Mouse (Mus musculus) thymus, postnatal 10 days (tissue): ENCODE measurements around the gene Bmp2k.

Experiments
- DNase-seq, 2 experiments: peaks; one replicate each; pipeline ENCODE4 v3.0.0; 2021; ENCODE audit warnings: low spot score in 2 of 2

Bmp2k gene

DNA sequence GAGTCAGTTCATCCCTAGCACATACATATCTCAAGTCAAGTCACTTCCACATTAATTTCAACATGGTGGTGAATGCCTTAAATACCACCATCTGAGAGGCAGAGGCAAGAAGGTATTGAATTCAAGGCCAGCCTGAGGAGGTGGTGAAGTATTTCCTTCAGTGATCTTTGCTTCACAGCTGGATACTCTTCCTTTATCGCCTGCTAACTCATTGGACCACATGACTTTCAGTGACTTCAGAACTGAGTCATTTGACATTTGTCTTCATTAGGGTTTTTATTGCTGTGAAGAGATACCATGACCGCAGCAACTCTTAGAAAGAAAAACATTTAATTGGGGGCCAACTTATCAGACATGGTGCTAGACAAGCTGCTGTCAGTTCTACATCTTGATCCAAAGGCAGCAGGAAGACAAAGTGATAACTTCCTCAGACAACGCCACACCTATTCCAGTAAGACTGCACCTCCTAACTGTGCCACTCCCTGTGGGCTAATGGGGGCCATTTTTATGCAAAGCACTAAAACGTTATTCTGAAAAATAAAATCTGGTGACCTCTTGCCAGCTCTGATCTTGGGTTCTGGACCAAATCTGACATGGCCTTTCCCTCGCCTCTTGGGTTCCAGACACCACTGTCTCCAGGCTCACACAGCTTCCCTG, 24.9 kb upstream of the Bmp2k start:
- DNase-seq = no peak

DNA sequence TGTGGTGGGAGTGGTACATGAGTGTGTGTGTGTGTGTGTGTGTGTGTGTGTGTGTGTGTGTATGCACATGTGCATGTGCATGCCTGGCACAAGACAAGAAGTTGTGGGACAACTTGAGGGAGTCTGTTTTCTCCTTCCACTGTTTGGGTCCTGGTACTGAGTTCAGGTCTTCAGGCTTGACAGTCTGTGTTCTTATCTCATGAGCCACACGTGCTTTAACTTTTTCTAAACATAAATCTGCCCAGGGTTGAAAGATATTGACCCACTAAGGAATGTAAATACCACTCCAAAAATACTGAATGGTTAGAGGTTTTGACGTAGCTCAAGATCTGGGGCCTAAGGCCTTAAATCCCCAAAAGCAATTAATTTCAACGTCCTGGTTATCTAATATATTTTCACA, 23.8 kb upstream of the Bmp2k start:
- no peak for DNase-seq

DNA sequence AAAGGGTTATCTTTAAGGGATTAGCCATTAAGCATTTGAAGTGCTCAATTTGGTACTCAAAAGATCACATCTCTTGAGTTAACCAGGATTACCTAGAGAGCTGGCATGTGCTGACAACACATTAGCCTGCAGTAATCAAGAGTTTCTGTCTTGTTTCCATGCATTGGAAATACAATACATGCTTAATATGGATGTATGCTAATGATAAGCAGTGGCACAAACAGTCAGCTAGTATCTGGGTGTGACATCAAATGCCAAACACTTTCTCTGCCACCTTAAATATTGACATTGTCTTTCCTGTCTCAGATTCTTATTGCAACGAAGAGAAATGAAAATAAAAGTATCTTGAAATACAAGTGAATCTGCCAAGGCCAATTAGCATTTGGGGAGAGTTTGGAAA, 22.8 kb upstream of the Bmp2k start:
- no peak for DNase-seq

DNA sequence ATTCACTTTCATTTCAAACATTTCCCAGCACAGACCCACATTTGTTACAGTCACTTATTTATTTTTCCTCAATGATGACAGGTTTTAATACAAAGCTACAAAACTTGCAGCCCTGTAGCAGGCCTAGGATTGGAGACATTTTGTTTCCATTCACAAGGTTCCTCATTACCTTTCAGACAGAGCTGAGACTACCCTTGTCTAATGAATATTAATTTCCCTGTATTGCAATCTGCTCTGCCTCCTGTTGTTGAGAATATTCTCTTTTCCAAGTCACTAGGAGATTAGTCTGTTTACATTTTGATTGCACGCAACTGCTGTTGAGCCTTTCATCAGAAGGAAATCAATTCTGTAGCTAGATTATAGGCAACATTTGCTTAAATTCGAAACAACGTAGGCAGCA, 22.4 kb upstream of the Bmp2k start:
- no peak for DNase-seq

DNA sequence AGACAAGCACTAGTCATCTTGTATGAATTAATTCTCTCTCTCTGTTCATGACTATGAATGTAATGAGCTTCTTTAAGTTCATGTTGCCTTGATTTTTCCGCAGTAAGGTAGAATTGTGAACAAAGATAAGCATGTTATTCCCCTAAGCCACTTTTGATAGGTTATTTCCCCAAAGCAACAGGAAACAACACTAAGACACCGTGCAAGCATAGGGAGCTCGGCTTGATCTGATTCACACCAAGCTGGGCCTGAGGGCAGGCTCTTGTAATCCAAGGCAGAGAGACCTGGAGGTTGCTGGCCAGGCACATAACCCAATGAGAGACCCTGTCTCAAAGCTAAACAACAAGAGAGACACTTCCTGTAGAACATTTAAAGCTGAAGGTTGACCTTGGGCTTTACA, 21.3 kb upstream of the Bmp2k start:
- DNase-seq = no peak

DNA sequence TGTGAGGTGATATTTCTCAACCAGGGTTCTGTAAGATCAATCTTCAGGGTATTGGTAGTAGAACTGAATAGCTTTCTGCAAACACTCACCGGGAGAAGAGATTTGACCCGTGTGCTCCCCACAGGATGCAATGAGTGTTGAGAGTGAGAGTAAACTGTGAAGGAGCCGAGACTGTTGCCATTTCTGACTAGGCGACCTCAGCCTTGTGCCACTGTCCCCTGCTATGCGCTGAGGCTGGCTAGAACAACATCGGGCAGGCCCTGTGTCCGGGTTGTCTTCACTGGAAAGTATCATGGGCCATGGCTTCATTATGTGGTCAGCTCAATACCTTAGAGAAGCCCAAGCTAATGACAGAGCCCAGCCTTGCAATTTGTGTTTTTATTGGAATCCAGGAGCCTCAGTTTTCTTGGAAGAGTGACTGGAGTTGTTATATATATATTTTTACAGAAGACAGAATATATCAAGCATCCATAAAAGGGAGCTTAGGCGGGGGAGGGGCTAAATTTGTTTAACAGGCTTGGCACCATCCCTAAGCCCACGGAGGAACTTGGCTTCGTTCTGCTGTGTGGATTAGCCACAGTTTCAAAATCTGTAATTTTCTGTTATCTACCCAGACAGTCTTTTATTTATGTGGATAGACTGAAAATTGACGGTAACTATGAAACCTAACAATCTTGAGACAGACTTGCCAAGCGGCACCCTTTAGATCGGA, 18.0 kb upstream of the Bmp2k start:
- no peak for DNase-seq

DNA sequence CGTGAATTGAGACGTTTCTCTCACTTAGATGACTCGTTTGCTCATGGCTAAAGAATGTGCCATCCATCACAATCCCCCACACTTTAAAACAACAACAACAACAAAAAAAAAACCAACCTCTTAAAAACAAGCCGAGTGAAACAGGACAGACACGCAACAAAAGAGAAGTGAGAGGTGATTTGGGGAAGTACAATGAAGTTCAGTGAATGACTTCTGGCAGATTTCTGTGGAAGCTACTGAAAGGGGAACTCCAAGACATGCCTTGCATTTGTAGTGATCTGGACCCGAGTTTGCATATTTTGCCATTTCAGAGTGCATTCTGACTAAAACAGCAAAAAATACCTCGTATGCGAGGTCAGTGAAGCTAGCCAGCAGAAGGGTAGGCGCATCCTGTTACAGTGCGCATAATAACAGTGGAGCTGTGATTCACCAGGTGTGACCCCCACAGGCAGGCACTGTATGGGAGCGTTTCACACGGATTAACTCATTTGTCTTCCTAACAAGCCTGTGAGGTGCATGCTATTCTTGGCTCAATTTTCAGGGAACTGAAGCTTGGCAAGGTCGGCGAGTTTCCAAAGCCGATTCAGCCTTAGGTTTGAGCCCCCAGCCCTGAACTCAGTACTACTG, 17.4 kb upstream of the Bmp2k start:
- DNase-seq = no peak

DNA sequence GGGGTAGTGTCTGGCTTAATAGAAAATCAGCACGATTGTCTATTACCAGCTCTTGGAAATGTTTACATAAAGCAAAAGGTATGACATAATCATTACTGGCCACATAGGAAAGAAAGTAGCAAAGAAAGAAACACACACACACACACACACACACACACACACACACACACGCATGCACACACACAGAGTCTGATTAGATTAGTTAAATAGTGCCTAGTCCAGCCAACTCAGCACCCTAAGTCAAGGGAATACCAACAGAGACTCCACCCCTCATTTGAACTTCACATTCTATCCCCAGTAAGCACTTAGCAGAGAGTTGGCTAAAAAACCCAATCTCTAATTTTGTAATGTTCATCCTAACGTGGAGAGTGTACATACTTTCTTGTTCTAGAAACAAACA, 15.5 kb upstream of the Bmp2k start:
- DNase-seq = no peak

DNA sequence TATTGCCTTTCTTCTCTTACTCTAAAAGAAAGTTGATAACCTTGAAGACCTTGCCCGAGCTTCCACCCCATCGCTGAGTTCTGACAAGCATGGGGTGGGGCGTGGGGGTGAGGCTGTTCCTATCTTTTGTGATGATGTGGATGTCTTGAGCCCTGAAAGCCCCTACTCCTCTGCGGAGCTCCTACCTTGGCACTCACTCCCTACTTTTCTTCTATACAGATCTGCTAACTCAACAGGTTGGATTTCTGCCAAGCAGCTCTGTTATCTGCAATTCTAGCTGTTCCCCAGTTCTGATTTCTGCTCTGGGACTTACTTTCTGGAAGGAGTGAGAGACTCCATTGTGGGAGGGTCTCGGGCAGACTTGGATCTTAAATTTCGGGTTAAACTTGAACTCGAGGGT, 14.3 kb upstream of the Bmp2k start:
- no peak for DNase-seq

DNA sequence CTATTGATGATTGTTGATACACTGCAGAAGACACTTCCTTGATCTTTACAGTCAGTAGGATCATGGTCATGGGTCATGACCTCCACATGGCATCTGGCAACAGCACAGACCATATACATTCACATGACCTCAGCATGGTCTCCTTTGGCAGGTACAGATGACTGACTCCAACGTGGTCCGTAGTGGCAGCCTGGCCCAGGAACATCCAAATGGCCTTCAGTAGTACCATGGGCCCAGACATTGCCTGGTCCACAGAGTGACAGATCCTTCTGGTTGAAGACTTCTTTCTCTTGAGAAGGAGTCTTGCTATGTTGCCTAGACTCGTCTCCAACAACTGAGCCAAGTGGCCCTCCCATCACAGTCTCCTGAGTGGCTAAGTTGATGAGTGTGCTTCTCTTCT, 10.6 kb upstream of the Bmp2k start:
- no peak for DNase-seq

DNA sequence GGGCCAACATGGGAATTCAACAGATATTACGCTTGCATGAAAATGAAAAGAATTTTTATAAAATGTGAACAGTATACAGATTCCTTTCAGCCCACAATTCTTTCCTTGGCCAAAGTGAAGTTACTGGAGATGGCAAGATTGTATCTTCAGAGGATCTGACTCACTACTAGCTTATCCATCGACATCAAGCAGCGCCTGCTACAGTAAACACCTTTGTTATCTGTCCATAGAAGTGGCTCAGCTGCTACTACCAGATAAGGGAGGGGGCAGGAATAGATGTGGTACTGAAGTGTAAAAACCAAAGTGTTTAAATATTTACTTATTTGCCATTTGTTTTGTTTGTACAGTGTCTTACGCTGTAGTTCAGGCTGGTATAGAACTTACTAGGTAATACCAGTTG, 8.6 kb upstream of the Bmp2k start:
- no peak for DNase-seq

DNA sequence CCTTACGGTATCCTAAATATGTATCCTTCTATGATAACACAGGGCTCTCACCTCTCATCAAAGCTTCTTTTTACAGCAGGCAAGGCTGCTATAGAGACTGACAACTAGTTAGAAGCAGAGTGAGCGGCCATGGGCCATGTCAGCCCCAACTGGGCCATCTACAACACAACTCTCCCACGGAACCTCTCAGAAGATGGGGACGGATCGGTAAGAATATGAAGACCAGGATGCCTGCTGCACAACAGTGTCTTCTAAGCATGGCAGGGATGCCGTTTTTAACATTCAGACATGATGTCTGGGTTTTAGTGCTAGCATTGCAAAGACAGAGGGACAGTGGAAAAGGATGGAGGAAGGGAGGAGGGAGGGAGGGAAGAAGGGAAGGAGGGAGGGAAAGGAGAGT, 6.3 kb upstream of the Bmp2k start:
- DNase-seq = no peak

DNA sequence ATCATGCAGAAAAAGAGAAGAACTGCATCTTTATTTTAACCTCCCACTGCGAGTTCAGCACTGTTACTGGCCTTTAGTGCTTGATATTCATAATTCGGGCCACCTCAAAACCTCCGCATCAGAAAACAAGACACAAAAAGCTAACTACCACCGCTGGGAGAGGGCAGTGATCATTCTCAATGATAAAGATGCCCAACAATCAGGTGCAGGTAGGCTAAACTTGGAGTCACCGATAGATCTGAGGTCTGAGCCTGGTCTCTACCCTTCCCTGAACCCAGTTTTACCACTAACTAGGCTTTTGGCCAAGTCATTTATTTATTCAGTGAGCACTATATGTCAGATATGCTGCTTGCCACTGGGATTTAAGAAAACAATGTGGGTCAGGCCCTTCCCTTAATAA, 4.8 kb upstream of the Bmp2k start:
- DNase-seq = no peak

DNA sequence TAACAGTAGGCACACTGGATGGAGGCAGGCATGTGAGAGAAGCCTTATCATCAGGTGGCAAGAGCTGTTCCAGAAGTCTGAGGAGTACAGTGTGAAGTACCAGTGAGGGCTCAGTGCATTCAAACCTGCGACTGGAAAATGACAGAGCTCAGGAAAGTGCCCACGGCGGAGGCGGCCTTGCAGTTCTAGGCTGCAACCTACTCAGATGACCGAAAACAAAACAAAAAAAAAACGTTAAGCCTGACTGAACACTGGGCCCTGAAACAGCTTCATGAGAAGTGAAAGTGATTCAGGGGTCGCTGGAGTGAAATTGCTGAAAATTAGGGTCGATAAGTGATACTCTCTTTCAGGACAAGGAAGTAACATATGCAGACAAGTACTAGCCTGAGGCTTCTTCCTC, 4.4 kb upstream of the Bmp2k start:
- DNase-seq = no peak

DNA sequence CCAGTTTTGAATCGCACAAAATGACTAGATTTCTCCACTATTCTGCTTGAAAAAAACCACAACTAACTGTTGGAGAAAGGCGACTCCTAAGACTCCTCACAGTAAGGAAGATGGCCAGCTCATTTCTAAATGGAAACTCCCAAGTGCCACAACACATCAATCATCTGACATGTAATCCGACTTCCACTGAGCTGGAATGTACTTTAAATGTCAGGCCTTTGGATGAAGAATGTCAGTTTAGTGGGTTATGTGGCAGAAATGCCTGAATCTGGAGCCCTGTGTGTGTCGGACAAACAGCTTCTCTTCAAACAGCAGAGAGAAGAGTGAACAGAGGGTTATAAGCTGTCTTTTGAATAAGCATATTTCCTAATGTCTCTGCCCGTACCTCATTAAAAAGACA, 1.7 kb upstream of the Bmp2k start:
- DNase-seq = no peak

DNA sequence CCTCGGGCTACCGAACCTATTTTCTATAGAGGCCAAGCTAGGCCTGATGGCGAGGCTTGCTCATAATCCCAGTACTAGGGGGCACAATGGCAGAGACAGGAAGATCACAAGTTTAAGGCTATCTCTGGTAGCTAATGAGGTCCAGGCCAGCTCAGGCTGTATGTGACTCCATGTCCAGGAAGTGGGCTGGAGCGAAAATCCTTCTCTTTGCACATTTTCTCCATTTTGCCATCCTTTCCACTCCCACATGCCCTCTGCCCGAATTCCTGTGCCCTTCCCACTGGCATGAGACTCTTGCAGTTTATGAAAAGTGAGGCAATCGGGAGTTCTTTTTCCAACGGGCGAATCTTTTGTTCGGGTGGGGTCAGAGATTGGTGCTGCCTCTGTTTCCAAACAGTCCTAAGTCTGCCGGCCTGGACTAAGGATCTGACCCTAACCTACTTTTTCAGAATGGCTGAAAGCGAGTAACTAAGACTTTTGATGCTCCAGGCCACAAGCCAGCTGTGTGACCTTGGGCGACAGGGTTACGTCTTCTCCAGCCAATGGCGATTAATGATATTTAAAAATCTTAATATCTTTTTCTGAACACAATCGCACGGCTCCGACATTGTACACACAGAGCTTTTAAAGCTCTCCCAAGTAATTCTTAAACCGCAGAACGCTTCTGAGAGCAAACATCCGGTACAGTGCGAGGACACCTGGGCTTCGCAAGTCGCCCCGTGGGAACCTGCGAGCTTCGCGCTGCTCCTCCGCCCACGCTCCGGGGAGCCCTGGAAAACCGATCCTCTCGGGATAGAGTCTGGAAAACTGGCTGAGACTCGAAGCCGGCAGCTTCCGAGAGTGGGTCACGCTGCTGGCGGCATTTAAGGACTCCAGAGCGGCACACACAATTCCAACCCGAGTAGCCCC, 834 bp upstream of the Bmp2k start:
- peak; percentile 77 to 83 for DNase-seq

DNA sequence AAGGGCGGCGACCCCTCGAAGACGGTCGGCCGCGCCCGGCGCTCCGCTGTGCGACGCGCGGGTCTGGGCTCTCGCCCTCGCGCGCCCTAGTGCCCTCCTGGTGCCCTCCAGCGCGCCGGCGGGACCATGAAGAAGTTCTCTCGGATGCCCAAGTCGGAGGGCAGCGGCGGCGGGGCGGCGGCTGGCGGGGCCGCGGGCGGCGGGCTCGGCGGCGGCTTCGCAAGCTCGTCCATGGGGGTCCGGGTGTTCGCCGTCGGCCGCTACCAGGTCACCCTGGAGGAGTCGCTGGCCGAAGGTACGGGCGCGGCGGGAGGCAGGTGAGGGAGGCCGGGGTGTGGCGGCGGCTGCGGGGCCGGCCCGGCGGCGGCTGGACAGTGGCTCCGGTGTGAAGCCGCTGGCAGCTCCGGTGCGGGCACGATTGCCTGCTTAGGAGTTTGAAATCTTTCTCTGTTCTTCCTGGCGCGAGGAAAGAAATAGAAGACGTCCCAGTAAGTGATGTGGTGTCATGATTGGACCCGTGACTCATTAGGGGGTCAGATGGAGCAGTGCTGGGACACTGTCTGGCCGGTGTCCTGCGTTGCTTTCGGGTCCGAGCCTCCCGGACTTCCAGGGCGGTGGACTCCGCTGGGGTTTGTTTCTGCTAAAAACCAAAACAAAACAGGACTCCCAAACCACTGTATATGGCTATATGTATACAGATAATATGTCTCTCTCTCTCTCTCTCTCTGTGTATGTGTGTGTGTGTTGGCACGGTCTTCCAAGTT, 495 bp downstream of the Bmp2k start:
- peak; percentile 55 to 61 for DNase-seq

DNA sequence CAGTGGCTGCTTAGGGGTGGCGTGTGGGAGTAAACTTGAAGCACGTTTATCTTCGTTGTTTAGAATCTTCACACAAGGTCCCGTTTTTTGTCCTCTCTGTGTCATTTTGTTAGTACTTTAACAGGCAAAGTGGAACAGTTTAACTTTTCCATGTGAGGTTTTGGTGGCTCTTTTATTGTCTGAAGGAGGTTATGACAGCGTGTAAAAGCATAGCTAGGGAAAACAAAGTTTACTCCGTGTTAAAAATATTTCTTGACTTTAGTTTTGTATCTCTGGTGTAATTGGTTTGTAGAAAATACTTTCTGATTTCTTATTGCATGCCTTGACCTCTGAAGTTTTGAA, 1.0 kb downstream of the Bmp2k start:
- no peak for DNase-seq

DNA sequence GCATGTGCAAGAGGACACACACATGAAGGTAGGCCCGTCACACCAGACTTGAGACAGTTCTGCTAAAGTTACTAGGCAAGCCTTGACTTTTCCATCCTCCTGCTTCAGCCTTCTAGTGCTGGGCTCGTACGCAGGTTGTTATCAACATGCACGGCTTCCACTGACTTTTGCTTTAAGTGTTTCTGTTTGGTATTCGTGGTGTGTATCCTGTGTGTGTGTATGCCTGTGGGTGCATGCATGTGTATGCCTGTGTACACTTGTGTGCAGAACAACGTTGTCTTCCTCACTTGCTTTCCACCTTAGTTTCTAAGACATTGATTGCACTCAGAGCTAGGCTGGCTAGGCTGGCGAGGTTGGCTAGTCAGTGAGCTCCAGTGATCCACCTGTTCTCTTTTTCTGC, 2.1 kb downstream of the Bmp2k start:
- DNase-seq = no peak

DNA sequence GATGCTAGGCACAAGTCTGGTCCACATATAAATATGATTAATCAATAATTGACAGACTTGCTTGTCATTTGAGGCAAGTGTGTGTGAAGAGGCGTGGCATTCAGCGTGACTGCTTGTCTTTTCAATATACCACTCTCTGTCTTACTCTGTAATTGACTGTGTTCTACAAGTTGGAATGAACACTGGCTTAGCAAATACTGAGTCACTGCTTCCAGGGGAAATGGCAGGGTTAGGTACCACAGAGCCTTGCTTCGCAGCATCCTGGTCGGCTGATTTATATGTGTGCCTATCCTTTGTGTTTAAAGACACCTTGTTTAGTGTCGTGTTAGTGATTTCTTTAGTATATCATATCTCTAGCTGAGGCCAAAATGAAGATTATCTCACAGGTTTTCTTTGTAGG, 3.0 kb downstream of the Bmp2k start:
- no peak for DNase-seq

DNA sequence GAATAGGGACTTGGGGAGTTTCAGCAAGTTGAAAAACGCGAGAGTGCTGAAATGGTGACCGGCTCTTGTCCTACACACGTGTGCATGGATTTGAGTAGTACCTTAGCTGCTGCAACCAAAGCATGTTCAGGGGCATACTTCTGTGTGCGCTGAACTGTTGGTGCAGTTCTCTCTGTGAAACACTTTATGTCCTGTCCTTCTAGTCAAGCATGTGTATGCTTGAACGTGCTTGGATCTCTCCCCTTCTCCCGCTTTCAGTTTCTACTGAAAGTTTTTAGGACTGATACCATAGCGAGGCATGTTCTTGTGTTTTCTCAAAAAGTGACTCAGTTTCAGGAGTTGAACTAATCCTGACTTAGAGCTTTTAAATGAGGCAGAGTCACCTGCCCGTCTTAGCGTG, 3.7 kb downstream of the Bmp2k start:
- DNase-seq = no peak

DNA sequence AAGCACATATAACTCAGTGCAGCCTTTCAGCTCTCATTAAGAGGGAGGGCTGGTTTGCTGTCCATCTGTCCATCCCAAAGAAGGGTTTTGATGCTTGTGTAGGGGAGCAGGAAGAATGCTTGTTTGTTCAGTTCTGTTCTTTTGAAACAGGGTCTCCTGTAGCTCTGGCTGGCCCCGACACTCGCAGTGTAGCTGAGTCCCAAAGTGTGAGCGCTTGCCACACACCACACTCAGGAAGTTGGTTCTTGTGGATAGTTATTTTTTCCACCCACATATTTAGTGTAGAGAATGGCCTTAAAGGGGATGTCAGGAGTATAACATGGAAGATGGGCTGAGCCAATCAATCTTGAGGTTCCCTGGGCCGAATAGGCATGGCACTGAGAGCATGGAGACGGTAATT, 4.1 kb downstream of the Bmp2k start:
- DNase-seq = no peak
